35 mouse cellular contexts compared by ENCODE assay signal in genomic region chr16:91871188-91871587, GRCm38 (mm10).
"Had no signal": no experiment of that assay in that cellular context is flagged by ENCODE, and none has a peak within 500 bp of the region (broad histone marks: within the 10 kb centered on the region; RNA-seq: fewer than 3 reads in every experiment).

No protein-coding gene starts in this region.

- H3K36me3 ChIP-seq: intestine, embryonic 15.5 days had no signal

- ATAC-seq: hindbrain, embryonic 16.5 days; hindbrain, postnatal 0 days; inflammation-experienced regulatory T-cells, adult 6 months; intestine, embryonic 15.5 days; intestine, embryonic 16.5 days; intestine, postnatal 0 days had no signal

- H3K4me2 ChIP-seq: heart, embryonic 11.5 days; heart, embryonic 13.5 days; heart, embryonic 15.5 days; hindbrain, embryonic 12.5 days; hindbrain, embryonic 13.5 days; hindbrain, embryonic 14.5 days; hindbrain, embryonic 15.5 days; intestine, embryonic 15.5 days; kidney, embryonic 15.5 days had no signal

- DNase-seq: heart, postnatal 10 days; heart, postnatal 14 days; heart, postnatal 36 days; heart, postnatal 4 days; kidney, adult 11 months; kidney, adult 18-20 months; kidney, adult 2 months; kidney, adult 8-10 months; kidney, adult 9 months; kidney, postnatal 10 days; kidney, postnatal 14 days; kidney, postnatal 25 days; kidney, postnatal 36 days; kidney, postnatal 4 days; layer of hippocampus, adult 9-11 months; layer of hippocampus, postnatal 36 days had no signal

- H3K27ac ChIP-seq: heart, embryonic 10.5 days; heart, embryonic 13.5 days; heart, embryonic 15.5 days; hindbrain, embryonic 10.5 days; hindbrain, embryonic 12.5 days; hindbrain, embryonic 13.5 days; hindbrain, embryonic 14.5 days; hindbrain, embryonic 15.5 days; hindbrain, postnatal 0 days; intestine, embryonic 15.5 days; kidney, embryonic 15.5 days; kidney, postnatal 0 days; layer of hippocampus, adult 2 months; left cerebral cortex, adult 2 months had no signal

- H3K27me3 ChIP-seq: heart, embryonic 13.5 days; heart, embryonic 15.5 days; hindbrain, embryonic 12.5 days; hindbrain, embryonic 13.5 days; hindbrain, embryonic 15.5 days; intestine, embryonic 15.5 days; kidney, embryonic 15.5 days had no signal

- H3K9ac ChIP-seq: heart, embryonic 13.5 days; heart, embryonic 15.5 days; hindbrain, embryonic 12.5 days; hindbrain, embryonic 13.5 days; hindbrain, embryonic 14.5 days; hindbrain, embryonic 15.5 days; intestine, embryonic 15.5 days; kidney, embryonic 15.5 days had no signal

- H3K9me3 ChIP-seq: heart, embryonic 10.5 days; heart, embryonic 13.5 days; heart, embryonic 15.5 days; hindbrain, embryonic 10.5 days; hindbrain, embryonic 12.5 days; hindbrain, embryonic 13.5 days; hindbrain, embryonic 15.5 days; intestine, embryonic 15.5 days; kidney, embryonic 15.5 days had no signal

- H3K4me3 ChIP-seq: heart, embryonic 10.5 days; heart, embryonic 13.5 days; heart, embryonic 15.5 days; hindbrain, embryonic 10.5 days; hindbrain, embryonic 12.5 days; hindbrain, embryonic 13.5 days; hindbrain, embryonic 15.5 days; intestine, embryonic 15.5 days; kidney, embryonic 15.5 days; layer of hippocampus, adult 2 months; left cerebral cortex, adult 2 months had no signal
